Mouse (Mus musculus) ES-E14 (cell line): Measurements from ENCODE around the gene Pnp. TPM values are rescaled to one million over a fixed set of nuclear protein-coding genes. Genes with fewer than 3 reads are reported as not detected.
"Not testable (repeated sequence)": the region's sequence is repeated elsewhere in the genome, so short reads cannot be mapped to it uniquely, and the experiment has no call there.

Source experiments
- DNase-seq: peaks from one replicate; pipeline ENCODE4 v3.0.0-alpha.2; 2013; ENCODE audit warnings: low read depth, low spot score
- H3K27ac ChIP-seq: 2 replicates; pipeline ENCODE4 v1.5.1; 2012; ENCODE audit warnings: low read depth, mild to moderate bottlenecking, low read length, moderate library complexity, mixed read lengths; ENCODE audit not compliant: poor library complexity, insufficient read depth, severe bottlenecking
- H3K36me3 ChIP-seq: 2 replicates; pipeline ENCODE4 v1.6.1; 2012; ENCODE audit warnings: mild to moderate bottlenecking, low read length, moderate library complexity, mixed read lengths; ENCODE audit not compliant: control insufficient read depth, poor library complexity, insufficient read depth, severe bottlenecking
- H3K4me1 ChIP-seq, 2 experiments: fragments of 150-350 bp in 1 of 2; sonication (generic) in 1 of 2; 2 replicates each; pipeline ENCODE4 v1.6.1; 2012; ENCODE audit warnings: low read length in 2 of 2, mild to moderate bottlenecking in 1 of 2, mixed read lengths in 1 of 2; ENCODE audit not compliant: control insufficient read depth in 2 of 2, insufficient read depth in 2 of 2, poor library complexity in 1 of 2
- H3K4me3 ChIP-seq, 2 experiments: fragments of 150-350 bp in 1 of 2; sonication (generic) in 1 of 2; 2 replicates each; pipeline ENCODE4 v1.5.1; 2012; ENCODE audit warnings: low read length in 2 of 2, low read depth in 1 of 2, mild to moderate bottlenecking in 1 of 2, mixed read lengths in 1 of 2; ENCODE audit not compliant: insufficient read depth in 1 of 2, poor library complexity in 1 of 2, severe bottlenecking in 1 of 2
- H3K9ac ChIP-seq: 2 replicates; pipeline ENCODE4 v1.6.1; 2012; ENCODE audit warnings: low read depth, mild to moderate bottlenecking, low read length, mixed read lengths; ENCODE audit not compliant: poor library complexity, insufficient read depth, severe bottlenecking
- H3K9me3 ChIP-seq: fragments of 150-350 bp; sonication (generic); 2 replicates; pipeline ENCODE4 v1.6.1; 2012; ENCODE audit warnings: low read depth, mild to moderate bottlenecking, low read length; ENCODE audit not compliant: control insufficient read depth, insufficient read depth
- CHD2 ChIP-seq: IDR thresholded peaks from 2 replicates; pipeline ENCODE4 v1.6.1; 2014; ENCODE audit warnings: mild to moderate bottlenecking, low read depth, low read length, inconsistent platforms
- HCFC1 ChIP-seq: IDR thresholded peaks from 2 replicates; pipeline ENCODE4 v1.6.1; 2012; ENCODE audit warnings: low read length, inconsistent platforms, borderline replicate concordance; ENCODE audit not compliant: insufficient read depth
- MAFK ChIP-seq: IDR thresholded peaks from 2 replicates; pipeline ENCODE4 v1.6.1; 2014; ENCODE audit warnings: mild to moderate bottlenecking, low read depth, low read length, inconsistent platforms; ENCODE audit not compliant: insufficient read depth
- ZC3H11A ChIP-seq: IDR thresholded peaks from 2 replicates; pipeline ENCODE4 v1.6.1; 2012; ENCODE audit warnings: low read depth, mild to moderate bottlenecking, inconsistent platforms, low read length, borderline replicate concordance
- ZNF384 ChIP-seq: IDR thresholded peaks from 2 replicates; pipeline ENCODE4 v1.6.1; 2012; ENCODE audit warnings: low read depth, low read length, inconsistent platforms
- in situ Hi-C, 2 experiments: fragments of 600-800 bp; cut with MboI; formaldehyde crosslinking; loops; one replicate each; pipeline ENCODE4 v1.15.1; 2025; ENCODE audit warnings: low sequenced_read_pairs in 2 of 2, inconsistent platforms in 1 of 2; ENCODE audit not compliant: unreplicated experiment in 2 of 2
- total RNA-seq: library from RNA; depleted of rRNA; stranded (reverse); fragments of 300-350 nt; gene quantifications from 2 replicates; pipeline ENCODE4 v1.2.3, GENCODE M21; 2012

Gene Pnp
- total RNA-seq, 1 experiment, result 74.8 TPM

DNA sequence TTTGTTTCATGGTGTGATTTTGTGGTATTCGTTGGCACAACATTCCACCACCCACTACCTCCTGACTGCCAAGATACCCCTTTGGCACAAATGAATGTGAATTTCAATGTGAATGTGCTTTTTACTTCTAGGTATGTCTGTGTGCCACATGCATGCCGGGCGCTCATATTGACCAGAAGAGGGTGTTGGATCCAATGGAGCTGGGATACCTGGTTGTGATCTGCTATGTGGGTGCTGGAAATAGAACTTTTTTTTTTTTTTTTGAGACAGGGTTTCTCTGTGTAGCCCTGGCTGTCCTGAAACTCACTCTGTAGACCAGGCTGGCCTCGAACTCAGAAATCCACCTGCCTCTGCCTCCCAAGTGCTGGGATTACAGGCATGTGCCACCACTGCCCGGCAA, 42.2 kb downstream of the Pnp start:
- in situ Hi-C loops, DNase-seq, H3K36me3 ChIP-seq, H3K9ac ChIP-seq, H3K4me3 ChIP-seq, H3K9me3 ChIP-seq: not testable (repeated sequence)
- TF ChIP-seq ZNF384, result peak; percentile 53; the same call in 1 of the 2 replicates
- Histone ChIP-seq H3K27ac (peak overlapping the region; percentile 57; the same call in 1 of the 2 replicates), H3K4me1 (peaks cover 4 to 11% of the 10 kb centered on the region in 2 experiments; a peak in 2 of 4 replicates)

DNA sequence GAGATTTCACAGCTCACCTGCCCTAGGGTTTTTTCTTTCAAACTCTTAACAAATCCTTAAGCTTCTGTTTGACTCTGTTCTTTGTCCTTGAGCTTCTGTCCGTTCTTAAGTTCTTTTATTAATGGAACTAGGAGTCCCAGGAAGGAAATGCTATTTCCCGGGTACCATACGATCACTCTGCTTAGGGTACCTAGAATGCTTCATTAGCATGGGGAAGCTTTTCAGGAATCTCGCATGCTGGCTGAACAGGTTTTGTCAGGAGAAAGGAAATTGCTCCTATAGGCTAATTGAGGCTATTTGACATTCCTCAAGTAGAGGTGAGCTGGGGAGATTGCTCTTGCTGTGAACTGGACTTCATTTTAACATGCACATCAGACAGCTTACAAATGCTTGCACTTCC, 42.8 kb downstream of the Pnp start:
- in situ Hi-C loops, result no loop called here
- H3K9ac ChIP-seq, result no peak overlapping the region
- H3K4me3 ChIP-seq, result no peak overlapping the region
- no peak for DNase-seq
- peaks cover 4 to 11% of the 10 kb centered on the region in 2 experiments; a peak in 2 of 4 replicates for H3K4me1 ChIP-seq
- H3K27ac ChIP-seq, result peak overlapping the region; percentile 57; the same call in 1 of the 2 replicates
- H3K9me3 ChIP-seq, result no peaks in the 10 kb centered on the region
- TF ChIP-seq ZC3H11A (no peak), MAFK (no peak), ZNF384 (no peak)
- H3K36me3 ChIP-seq, result no peaks in the 10 kb centered on the region

DNA sequence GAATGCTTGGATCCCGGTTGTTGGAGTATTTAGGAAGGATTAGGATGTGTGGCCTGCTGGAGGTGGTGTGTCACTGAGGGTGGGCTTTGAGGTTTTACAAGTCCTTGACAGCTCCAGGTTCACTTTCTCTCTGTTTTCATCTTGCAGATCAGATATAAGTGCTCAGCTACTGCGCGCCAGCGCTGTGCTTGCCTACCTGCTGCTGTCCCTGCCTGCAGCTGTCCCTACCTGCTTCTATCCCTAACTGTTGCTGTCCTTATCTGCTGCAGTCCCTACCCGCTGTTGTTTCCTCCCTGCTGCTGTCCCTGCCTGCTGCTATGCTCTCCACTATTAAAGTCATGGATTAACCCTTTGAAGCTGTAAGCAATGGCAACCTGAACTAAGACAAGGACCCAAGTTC, 44.1 kb downstream of the Pnp start:
- Histone ChIP-seq H3K36me3 (no peaks in the 10 kb centered on the region), H3K9me3 (no peaks in the 10 kb centered on the region), H3K4me1 (peaks cover 5 to 19% of the 10 kb centered on the region in 2 experiments; a peak in 3 of 4 replicates), H3K27ac (no peak overlapping the region), H3K4me3 (no peak overlapping the region), H3K9ac (no peak overlapping the region)
- TF ChIP-seq CHD2 (no peak), HCFC1 (no peak), ZC3H11A (no peak), MAFK (no peak), ZNF384 (no peak)
- DNase-seq, result no peak
- in situ Hi-C loops, result no loop called here

DNA sequence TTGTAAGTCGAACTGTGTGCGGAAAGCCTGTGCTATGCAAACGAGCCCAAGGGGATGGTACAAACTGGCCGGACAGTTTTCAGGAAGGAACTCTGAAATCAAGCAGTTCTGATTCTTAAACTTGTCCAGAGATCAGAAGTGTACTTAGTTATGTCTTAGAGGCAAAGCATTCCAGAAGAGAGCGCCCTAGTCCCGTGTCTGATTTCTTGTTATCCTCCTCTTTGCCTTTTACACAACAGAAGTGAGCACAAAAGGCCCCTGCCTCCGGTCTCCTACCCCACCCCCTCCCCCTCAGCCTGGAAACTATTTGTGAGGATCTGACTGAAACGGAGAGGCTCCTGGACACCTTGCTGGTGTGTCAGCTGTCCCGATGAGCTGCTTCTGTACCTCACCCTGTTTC, 45.8 kb downstream of the Pnp start:
- peaks cover 5 to 20% of the 10 kb centered on the region in 2 experiments for H3K4me1 ChIP-seq
- no peak overlapping the region for H3K27ac ChIP-seq
- H3K9ac ChIP-seq, result no peak overlapping the region
- H3K4me3 ChIP-seq, result no peak overlapping the region
- TF ChIP-seq ZC3H11A (no peak), ZNF384 (no peak), MAFK (no peak), CHD2 (no peak), HCFC1 (no peak)
- DNase-seq, result no peak
- no peaks in the 10 kb centered on the region for H3K9me3 ChIP-seq
- in situ Hi-C loops, result no loop called here
- no peaks in the 10 kb centered on the region for H3K36me3 ChIP-seq

DNA sequence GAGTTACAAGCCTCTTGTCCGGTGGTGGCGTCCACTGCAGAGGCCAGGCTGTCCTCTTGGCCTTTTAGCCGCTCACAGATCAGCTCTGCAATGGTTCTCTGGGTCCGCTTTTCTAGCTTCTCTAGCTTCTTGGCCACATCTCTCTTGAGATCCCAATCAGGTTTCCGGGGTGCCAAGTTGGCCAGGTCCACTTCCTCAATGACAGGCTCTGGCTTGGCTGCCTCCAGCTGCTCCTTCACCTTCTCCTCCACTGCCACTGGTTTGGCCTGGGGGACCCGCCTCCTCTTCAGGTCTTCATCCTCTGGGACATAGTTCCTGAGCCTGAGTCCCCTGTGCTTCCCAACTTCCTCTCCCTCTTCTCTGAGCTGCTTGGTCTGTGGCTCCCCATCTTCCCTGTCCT, 47.6 kb downstream of the Pnp start:
- H3K27ac ChIP-seq, DNase-seq, H3K9ac ChIP-seq, H3K9me3 ChIP-seq, H3K4me3 ChIP-seq, in situ Hi-C loops, H3K36me3 ChIP-seq: not testable (repeated sequence)
- peaks cover 9 to 16% of the 10 kb centered on the region in 2 experiments for H3K4me1 ChIP-seq
